Mouse (Mus musculus) liver, adult 2 months (tissue): ENCODE results near the gene Gpc1. TPM values are rescaled to one million over a fixed set of nuclear protein-coding genes. Genes with fewer than 3 reads are reported as not detected.
A peak's percentile ranks its signal among the peaks of the same experiment; 100 is the strongest.

ENCODE experiments used
- DNase-seq: peaks from one replicate; pipeline ENCODE4 v3.0.0-alpha.2; 2011; ENCODE audit warnings: low read depth, low spot score; ENCODE audit errors: extremely low read depth
- H3K27ac ChIP-seq: fragments of 200-500 bp; replicated peaks from 2 replicates; pipeline ENCODE4 v1.5.1; 2012; ENCODE audit warnings: low read depth, mild to moderate bottlenecking, control low read depth, inconsistent platforms, low read length; ENCODE audit not compliant: insufficient read depth
- H3K27me3 ChIP-seq: fragments of 200-500 bp; 2 replicates; pipeline ENCODE4 v1.6.1; 2012; ENCODE audit warnings: mild to moderate bottlenecking, moderate library complexity, low read length, inconsistent platforms; ENCODE audit not compliant: control insufficient read depth, insufficient read depth
- H3K36me3 ChIP-seq: fragments of 200-500 bp; 2 replicates; pipeline ENCODE4 v1.6.1; 2012; ENCODE audit warnings: low read length, inconsistent platforms; ENCODE audit not compliant: control insufficient read depth, insufficient read depth
- H3K4me1 ChIP-seq: fragments of 200-500 bp; 2 replicates; pipeline ENCODE4 v1.6.1; 2011; ENCODE audit warnings: low read length; ENCODE audit not compliant: control insufficient read depth, insufficient read depth
- H3K4me3 ChIP-seq: fragments of 200-500 bp; 2 replicates; pipeline ENCODE4 v1.5.1; 2011; ENCODE audit warnings: low read depth, mild to moderate bottlenecking, control low read depth, low read length, moderate library complexity; ENCODE audit not compliant: insufficient read depth
- H3K79me2 ChIP-seq: fragments of 200-500 bp; 2 replicates; pipeline ENCODE4 v1.6.1; 2012; ENCODE audit warnings: inconsistent platforms, mild to moderate bottlenecking, low read length, moderate library complexity; ENCODE audit not compliant: control insufficient read depth, insufficient read depth
- H3K9ac ChIP-seq: fragments of 200-500 bp; 2 replicates; pipeline ENCODE4 v1.6.1; 2012; ENCODE audit warnings: low read depth, mild to moderate bottlenecking, control low read depth, inconsistent platforms, low read length
- CTCF ChIP-seq: fragments of 200-500 bp; IDR thresholded peaks from 2 replicates; pipeline ENCODE4 v1.5.1; 2011; ENCODE audit warnings: low read depth, low read length, control low read depth
- POLR2A ChIP-seq: fragments of 200-500 bp; IDR thresholded peaks from 2 replicates; pipeline ENCODE4 v1.6.1; 2011; ENCODE audit warnings: low read length, control low read depth; ENCODE audit not compliant: insufficient read depth; ENCODE audit errors: extremely low read depth
- WGBS: fragments of 180-500 bp; shearing (Covaris S2); methylation state at CpG from one replicate; pipeline ENCODE4 v1.1.7; 2018; 5-methylcytosine and 5-hydroxymethylcytosine counted together
- polyA plus RNA-seq: library from polyadenylated mRNA; depleted of rRNA; stranded (reverse); fragments of >200 nt; gene quantifications from 2 replicates; pipeline ENCODE4 v1.2.3, GENCODE M21; 2012; rRNA removed
- total RNA-seq: library from RNA; depleted of rRNA; stranded (reverse); fragments of >200 nt; gene quantifications from 2 replicates; pipeline ENCODE4 v1.2.3, GENCODE M21; 2014; rRNA removed

The Gpc1 gene
- total and polyA plus RNA-seq, 2 experiments: 0.92 to 2.1 TPM

GRCm38 (mm10) chr1:92907632-92908360 lies 76.4 kb downstream of the Gpc1 start:
- peak overlapping the region; percentile 72 for H3K9ac ChIP-seq
- H3K79me2 ChIP-seq: peaks cover 17% of the 10 kb centered on the region; the same call in 1 of the 2 replicates
- TF ChIP-seq CTCF (no peak), POLR2A (no peak)
- peaks cover 25% of the 10 kb centered on the region for H3K4me1 ChIP-seq
- no peaks in the 10 kb centered on the region for H3K27me3 ChIP-seq
- DNase-seq: no peak
- H3K4me3 ChIP-seq: peak overlapping the region; percentile 94
- no peaks in the 10 kb centered on the region for H3K36me3 ChIP-seq
- H3K27ac ChIP-seq: peak overlapping the region; percentile 50
- WGBS: 41% methylated on average over 20 of the region's 20 CpGs

GRCm38 (mm10) chr1:92908664-92909063 lies 77.2 kb downstream of the Gpc1 start:
- 96% methylated on average over 3 of the region's 3 CpGs for WGBS
- Histone ChIP-seq H3K36me3 (no peaks in the 10 kb centered on the region), H3K79me2 (peaks cover 21% of the 10 kb centered on the region; the same call in 1 of the 2 replicates), H3K9ac (no peak overlapping the region), H3K27me3 (no peaks in the 10 kb centered on the region), H3K4me3 (no peak overlapping the region), H3K27ac (no peak overlapping the region), H3K4me1 (peaks cover 19% of the 10 kb centered on the region)
- TF ChIP-seq CTCF (no peak), POLR2A (no peak)
- no peak for DNase-seq

- no peak overlapping the region for H3K27ac ChIP-seq
- no peaks in the 10 kb centered on the region; the same call in 1 of the 2 replicates for H3K36me3 ChIP-seq
- no peak overlapping the region for H3K4me3 ChIP-seq
- TF ChIP-seq CTCF (peak; percentile 3; the same call in 1 of the 2 replicates), POLR2A (no peak)
- DNase-seq: no peak
- no peak overlapping the region for H3K9ac ChIP-seq
- H3K79me2 ChIP-seq: peaks cover 21% of the 10 kb centered on the region; the same call in 1 of the 2 replicates
- H3K27me3 ChIP-seq: no peaks in the 10 kb centered on the region
- peaks cover 19% of the 10 kb centered on the region for H3K4me1 ChIP-seq
- WGBS: 80% methylated on average over 4 of the region's 4 CpGs
Observed at GRCm38 (mm10) chr1:92909068-92909467, 77.6 kb downstream of the Gpc1 start.

Other genes with a start within 250 kb of the Gpc1 start
- gene Olfr1412, start 245.9 kb upstream of the Gpc1 start, total RNA-seq: not detected in 2 replicates
- gene Olfr1412, start 245.9 kb upstream of the Gpc1 start, polyA plus RNA-seq: not detected in 2 replicates
- not detected in 2 replicates for gene Olfr1411, start 237.2 kb upstream of the Gpc1 start, total RNA-seq
- not detected in 2 replicates for gene Olfr1411, start 237.2 kb upstream of the Gpc1 start, polyA plus RNA-seq
- not detected in 2 replicates for gene Olfr1410, start 225.9 kb upstream of the Gpc1 start, total RNA-seq
- not detected in 2 replicates for gene Olfr1410, start 225.9 kb upstream of the Gpc1 start, polyA plus RNA-seq
- not detected in 2 replicates for gene Olfr12, start 213.9 kb upstream of the Gpc1 start, total RNA-seq
- gene Olfr12, start 213.9 kb upstream of the Gpc1 start, polyA plus RNA-seq: not detected in 2 replicates
- 121 and 145 TPM in 2 replicates for gene Cops9, start 189.7 kb upstream of the Gpc1 start, total RNA-seq
- gene Cops9, start 189.7 kb upstream of the Gpc1 start, polyA plus RNA-seq: 72.0 and 77.3 TPM in 2 replicates
- not detected in 2 replicates for gene Otos, start 182.8 kb upstream of the Gpc1 start, total RNA-seq
- gene Otos, start 182.8 kb upstream of the Gpc1 start, polyA plus RNA-seq: not detected in 2 replicates
- gene Ankmy1, start 71.3 kb downstream of the Gpc1 start, total RNA-seq: 0.07 and 0.09 TPM in 2 replicates
- gene Ankmy1, start 71.3 kb downstream of the Gpc1 start, polyA plus RNA-seq: not detected in 2 replicates
- 11.9 and 13.9 TPM in 2 replicates for gene Dusp28, start 75.3 kb downstream of the Gpc1 start, total RNA-seq
- 20.6 and 33.0 TPM in 2 replicates for gene Dusp28, start 75.3 kb downstream of the Gpc1 start, polyA plus RNA-seq
- gene Rnpepl1, start 79.1 kb downstream of the Gpc1 start, total RNA-seq: 21.6 and 35.6 TPM in 2 replicates
- 107 and 127 TPM in 2 replicates for gene Rnpepl1, start 79.1 kb downstream of the Gpc1 start, polyA plus RNA-seq
- gene Capn10, start 102.7 kb downstream of the Gpc1 start, total RNA-seq: 21.9 and 28.0 TPM in 2 replicates
- 33.7 and 40.5 TPM in 2 replicates for gene Capn10, start 102.7 kb downstream of the Gpc1 start, polyA plus RNA-seq
- 0.18 and 0.47 TPM in 2 replicates for gene Gpr35, start 119.2 kb downstream of the Gpc1 start, total RNA-seq
- 0.20 and 0.53 TPM in 2 replicates for gene Gpr35, start 119.2 kb downstream of the Gpc1 start, polyA plus RNA-seq
- gene Aqp12, start 174.7 kb downstream of the Gpc1 start, total RNA-seq: 0.20 and 0.37 TPM in 2 replicates
- gene Aqp12, start 174.7 kb downstream of the Gpc1 start, polyA plus RNA-seq: not detected in 2 replicates